Mouse (Mus musculus): ENCODE results near the gene Usp29.

DNA sequence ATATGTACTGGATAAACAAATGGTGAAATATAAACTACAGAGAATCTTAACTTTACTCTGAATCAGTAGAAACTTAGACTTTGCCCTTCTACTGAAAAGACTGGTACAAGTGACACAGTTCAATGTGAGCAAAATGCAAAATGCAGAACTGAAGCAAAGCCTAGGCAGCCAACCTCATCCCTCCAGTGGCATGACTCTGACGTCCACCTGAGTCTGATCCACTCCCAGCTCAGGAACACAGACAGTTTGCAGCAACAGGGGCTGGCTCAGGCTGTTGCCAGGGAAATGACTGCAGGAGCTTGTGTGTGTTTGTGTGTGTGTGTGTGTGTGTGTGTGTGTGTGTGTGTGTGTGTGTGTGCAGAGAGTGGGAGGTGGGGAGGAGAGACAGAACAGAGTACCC, 147.8 kb downstream of the Usp29 start:
- TF ChIP-seq CTCF (IDR thresholded peaks at IDR 0.05; ENCODE audit: insufficient read depth, low read depth, low read length) (no peak), POLR2A (IDR thresholded peaks at IDR 0.05; ENCODE audit: insufficient read depth, low read depth, low read length) (no peak)
